Mouse (Mus musculus) bone marrow, adult 2 months (tissue): Measurements from ENCODE around the gene Tspan5. TPM values are rescaled to one million over a fixed set of nuclear protein-coding genes. Genes with fewer than 3 reads are reported as not detected.

Experiments
- H3K27ac ChIP-seq: fragments of 200-500 bp; 2 replicates; pipeline ENCODE4 v1.5.1; 2012; ENCODE audit warnings: low read depth, mild to moderate bottlenecking, control low read depth, inconsistent platforms, low read length; ENCODE audit not compliant: control insufficient read depth, poor library complexity, insufficient read depth
- H3K4me1 ChIP-seq: fragments of 200-500 bp; 2 replicates; pipeline ENCODE4 v1.6.1; 2011; ENCODE audit warnings: low read length; ENCODE audit not compliant: control insufficient read depth, insufficient read depth
- H3K4me3 ChIP-seq: fragments of 200-500 bp; replicated peaks from 2 replicates; pipeline ENCODE3; 2011; ENCODE audit warnings: mild to moderate bottlenecking, low read depth, low read length, control low read depth; ENCODE audit not compliant: control insufficient read depth
- CTCF ChIP-seq: fragments of 200-500 bp; IDR thresholded peaks from 2 replicates; pipeline ENCODE4 v1.5.1; 2011; ENCODE audit warnings: low read length, control low read depth; ENCODE audit not compliant: control insufficient read depth, insufficient read depth
- POLR2A ChIP-seq: fragments of 200-500 bp; IDR thresholded peaks from 2 replicates; pipeline ENCODE4 v1.6.1; 2011; ENCODE audit warnings: low read depth, mild to moderate bottlenecking, control low read depth, low read length, borderline replicate concordance; ENCODE audit not compliant: control insufficient read depth
- WGBS: fragments of 180-500 bp; shearing (Covaris S2); methylation state at CpG from one replicate; pipeline ENCODE4 v1.1.7; 2018; 5-methylcytosine and 5-hydroxymethylcytosine counted together
- polyA plus RNA-seq: library from polyadenylated mRNA; stranded (reverse); fragments of >200 nt; gene quantifications from 2 replicates; pipeline ENCODE4 v1.2.4, GENCODE M21; 2011; ENCODE audit warnings: low replicate concordance; ENCODE audit not compliant: missing spikeins, insufficient read depth, insufficient read length

Tspan5 gene
- polyA plus RNA-seq, 1 experiment: 8.3 TPM

DNA sequence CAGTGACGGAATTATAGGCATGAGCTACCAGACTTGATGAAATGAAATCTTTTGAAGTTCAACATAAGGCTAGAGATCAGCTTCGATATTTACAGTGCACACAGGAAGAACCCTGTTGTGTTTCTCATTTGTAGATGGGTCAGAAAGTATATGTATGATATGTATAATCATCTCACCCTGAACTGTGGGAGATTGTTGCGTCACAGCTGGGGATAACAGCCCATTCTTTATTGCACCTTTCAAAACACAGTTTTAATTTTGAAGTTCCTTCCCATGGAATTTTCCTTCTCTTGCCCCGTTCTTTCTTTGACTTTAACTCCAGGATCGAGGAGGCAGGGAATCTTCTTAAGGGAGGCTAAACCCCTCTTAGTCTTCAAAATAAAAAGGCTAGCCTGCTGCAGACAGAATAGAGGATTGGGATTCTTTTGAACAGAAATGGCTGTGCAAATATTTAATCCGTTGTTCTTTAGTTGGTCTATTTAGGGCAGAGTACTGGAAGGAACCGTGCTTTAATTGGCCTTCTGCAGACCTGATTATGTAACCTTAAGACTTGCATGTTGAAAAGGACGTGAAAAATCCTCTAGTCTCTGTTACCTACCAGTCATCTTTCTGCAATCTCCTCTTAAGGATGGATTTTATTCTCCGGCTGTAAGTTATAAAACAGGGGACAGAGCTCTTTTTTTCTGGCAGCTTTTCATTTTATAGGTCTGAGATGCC is 18.1 kb downstream of the Tspan5 start:
- Histone ChIP-seq H3K4me1 (peaks cover 3% of the 10 kb centered on the region; the same call in 1 of the 2 replicates), H3K4me3 (no peak overlapping the region), H3K27ac (no peak overlapping the region)
- 51% methylated on average over 9 of the region's 9 CpGs for WGBS
- no peak for TF ChIP-seq POLR2A
- TF ChIP-seq CTCF: no peak

DNA sequence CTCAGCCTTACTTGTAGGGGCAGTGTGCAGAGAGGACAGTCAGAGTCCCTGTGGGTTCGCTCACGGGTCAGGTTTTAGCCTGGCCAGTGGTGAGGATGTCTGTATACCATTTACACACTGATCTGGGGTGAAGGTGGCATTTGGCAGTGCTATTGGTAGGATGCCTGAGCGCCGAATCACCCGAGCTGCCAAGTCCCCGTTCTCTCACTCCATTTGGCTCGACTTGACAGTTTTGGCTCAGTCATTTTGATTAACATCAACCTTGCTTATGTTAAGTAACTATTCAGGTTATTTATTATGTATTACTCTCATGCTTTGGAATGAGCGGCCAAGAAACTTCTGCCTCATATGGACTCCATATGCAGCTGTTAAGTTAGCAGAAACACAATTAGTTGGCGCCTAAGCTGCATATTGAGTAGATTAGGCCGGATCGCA is 18.7 kb downstream of the Tspan5 start:
- H3K4me3 ChIP-seq: no peak overlapping the region
- TF ChIP-seq CTCF (no peak), POLR2A (no peak)
- no peak overlapping the region for H3K27ac ChIP-seq
- peaks cover 3% of the 10 kb centered on the region; the same call in 1 of the 2 replicates for H3K4me1 ChIP-seq
- WGBS: 82% methylated on average over 11 of the region's 11 CpGs

DNA sequence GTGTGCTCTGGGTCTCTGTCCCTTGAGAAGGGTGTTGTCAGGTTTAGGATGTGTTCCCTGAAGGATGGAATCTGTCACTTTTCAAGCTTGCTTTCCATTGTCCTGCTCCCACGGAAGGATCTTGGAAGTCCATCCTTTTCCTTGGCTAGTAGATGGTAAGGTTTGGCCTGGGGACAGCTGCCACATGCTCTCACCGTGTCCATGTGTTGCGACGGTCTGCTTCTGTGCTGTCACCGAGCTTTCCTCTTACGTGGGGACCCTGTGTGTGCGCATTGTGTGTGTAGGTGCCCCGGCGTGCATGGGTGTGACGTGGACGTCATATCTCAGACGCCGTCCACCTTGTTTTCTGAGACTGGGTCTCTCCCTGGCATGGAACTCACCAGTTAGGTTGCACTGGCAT is 19.5 kb downstream of the Tspan5 start:
- Histone ChIP-seq H3K4me3 (no peak overlapping the region), H3K4me1 (peaks cover 3% of the 10 kb centered on the region; the same call in 1 of the 2 replicates), H3K27ac (no peak overlapping the region)
- TF ChIP-seq CTCF (no peak), POLR2A (no peak)
- WGBS: 91% methylated on average over 13 of the region's 13 CpGs

DNA sequence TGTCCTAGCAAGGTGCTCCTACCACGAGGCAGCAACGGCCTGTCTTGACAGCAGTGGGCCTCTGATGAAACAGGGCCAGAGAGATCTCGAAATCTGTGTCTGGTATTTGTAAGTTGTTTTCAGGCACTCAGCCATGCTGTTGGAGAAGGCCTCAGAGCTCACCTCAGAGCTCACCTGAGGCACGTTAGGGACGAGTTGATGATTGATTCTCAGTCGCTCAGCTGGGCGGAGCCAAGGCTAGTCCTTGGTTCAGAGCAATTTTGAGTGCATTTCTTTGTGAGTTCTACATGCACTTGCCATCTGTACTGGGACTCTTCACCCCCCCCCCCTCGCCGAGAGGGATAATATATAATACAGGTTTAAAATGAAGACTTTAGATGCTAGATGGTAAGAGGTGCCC is 21.9 kb downstream of the Tspan5 start:
- WGBS: 71% methylated on average over 9 of the region's 9 CpGs
- TF ChIP-seq CTCF: no peak
- TF ChIP-seq POLR2A: no peak
- Histone ChIP-seq H3K4me1 (no peaks in the 10 kb centered on the region), H3K27ac (no peak overlapping the region), H3K4me3 (no peak overlapping the region)

DNA sequence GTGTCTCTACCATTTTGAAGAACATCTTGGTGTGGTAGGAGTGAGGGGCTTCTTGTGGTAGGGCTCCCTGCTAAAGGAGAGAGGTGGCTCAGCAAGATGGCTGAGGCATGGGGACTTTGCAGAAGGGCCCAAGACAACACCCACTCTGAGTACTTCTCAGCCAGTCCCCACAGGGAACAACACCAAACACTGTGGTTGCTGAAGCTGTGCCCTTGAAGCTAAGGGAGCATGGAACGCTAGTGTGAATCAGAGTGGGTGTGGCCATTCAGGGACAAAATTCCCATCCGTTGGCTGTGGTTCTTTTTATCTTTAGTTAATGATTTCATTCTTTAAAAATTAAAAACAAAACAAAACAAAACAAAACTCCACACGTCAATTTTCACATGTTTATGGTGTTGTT is 22.8 kb downstream of the Tspan5 start:
- TF ChIP-seq CTCF (no peak), POLR2A (no peak)
- Histone ChIP-seq H3K4me3 (no peak overlapping the region), H3K4me1 (no peaks in the 10 kb centered on the region), H3K27ac (no peak overlapping the region)
- WGBS: 88% methylated on average over 3 of the region's 3 CpGs

DNA sequence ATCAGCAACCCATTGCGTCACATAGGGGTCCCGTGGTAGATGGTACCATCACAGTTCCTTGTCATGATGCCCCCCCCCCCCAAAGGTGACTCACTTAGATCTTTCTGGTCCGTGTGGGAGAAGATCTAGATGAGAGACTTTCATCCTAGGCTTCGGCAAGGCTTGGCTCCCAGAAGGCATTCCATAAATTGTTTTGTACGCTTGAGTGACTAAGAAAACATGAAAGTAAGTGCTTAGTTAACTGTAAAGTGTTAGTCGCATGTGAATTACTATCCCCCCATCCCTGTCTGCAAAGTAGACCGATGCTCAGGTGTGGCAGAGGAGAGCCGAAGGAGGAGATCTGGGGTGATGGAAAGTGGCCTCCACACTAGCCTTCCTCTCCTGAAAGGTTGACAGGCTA is 25.0 kb downstream of the Tspan5 start:
- Histone ChIP-seq H3K4me3 (no peak overlapping the region), H3K4me1 (no peaks in the 10 kb centered on the region), H3K27ac (no peak overlapping the region)
- TF ChIP-seq POLR2A: no peak
- no peak for TF ChIP-seq CTCF
- WGBS: 70% methylated on average over 8 of the region's 8 CpGs

DNA sequence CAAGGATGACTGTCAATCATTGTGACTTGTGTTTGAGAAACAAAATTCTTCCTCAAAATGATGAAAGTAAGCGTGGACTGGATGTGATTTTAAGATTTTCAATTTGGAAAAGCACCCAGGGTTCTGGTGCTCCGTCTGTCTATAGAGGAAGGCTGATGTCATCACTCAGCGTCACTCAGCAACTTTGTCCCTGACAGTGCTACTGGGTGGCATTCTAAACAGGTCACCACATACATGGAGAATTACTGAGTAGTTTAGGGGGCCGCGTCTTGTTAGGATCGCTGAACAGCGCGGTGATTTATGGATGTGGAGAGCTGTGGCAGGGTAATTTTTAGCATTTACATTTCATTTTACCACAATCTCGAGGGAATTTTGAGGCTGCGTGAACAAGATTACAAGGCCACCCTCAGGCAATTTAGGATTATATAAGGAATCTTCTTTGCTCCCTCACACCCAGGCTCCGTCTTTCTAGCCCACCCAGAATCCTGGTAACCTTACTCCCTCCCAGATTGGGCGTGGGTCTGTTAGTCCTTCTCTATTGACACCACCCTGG is 26.6 kb downstream of the Tspan5 start:
- no peak overlapping the region for H3K27ac ChIP-seq

DNA sequence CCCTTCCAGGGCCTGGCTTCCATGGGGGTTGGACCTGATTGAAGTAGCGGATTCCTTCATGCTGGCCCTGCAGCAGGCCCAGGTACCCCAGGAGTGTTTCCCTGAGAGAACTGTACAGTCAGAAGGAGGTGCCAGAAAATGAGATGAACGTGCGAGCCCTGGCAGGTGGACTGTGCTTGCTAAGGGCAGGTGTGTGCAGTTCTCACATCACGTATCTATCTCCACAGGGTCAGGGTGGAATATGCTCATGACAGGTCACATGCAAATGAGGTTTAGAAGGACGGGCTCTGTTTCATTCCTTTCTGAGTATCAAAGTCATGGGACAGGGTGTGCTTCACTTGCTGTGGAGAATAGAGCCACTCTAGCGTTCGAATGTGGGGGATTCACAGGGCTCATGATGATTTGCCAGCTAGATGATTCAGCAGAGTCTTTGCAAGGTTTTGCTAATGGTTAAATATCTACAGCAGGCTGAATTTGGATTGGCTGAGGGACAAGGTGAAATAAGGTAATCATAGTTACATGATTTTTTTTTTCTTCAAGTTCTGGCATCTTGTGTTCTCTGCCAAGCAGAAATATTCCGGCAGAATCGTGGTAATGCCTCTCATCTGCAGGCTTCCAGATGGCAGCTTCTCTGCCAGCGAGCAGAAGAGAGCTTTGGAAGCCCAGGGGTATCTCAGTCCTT is 28.8 kb downstream of the Tspan5 start:
- H3K4me1 ChIP-seq: no peaks in the 10 kb centered on the region; the same call in 1 of the 2 replicates
- no peak overlapping the region for H3K27ac ChIP-seq
- no peak overlapping the region for H3K4me3 ChIP-seq
- WGBS: 75% methylated on average over 10 of the region's 10 CpGs
- TF ChIP-seq CTCF (no peak), POLR2A (no peak)

More for the DNA sequence above, 26.6 kb downstream of the Tspan5 start:
- TF ChIP-seq CTCF (no peak), POLR2A (no peak)
- H3K4me1 ChIP-seq: no peaks in the 10 kb centered on the region; the same call in 1 of the 2 replicates
- H3K4me3 ChIP-seq: no peak overlapping the region
- WGBS: 79% methylated on average over 12 of the region's 12 CpGs
